Comparison of ENCODE assay signal across 9 mouse cellular contexts in the genomic region with DNA sequence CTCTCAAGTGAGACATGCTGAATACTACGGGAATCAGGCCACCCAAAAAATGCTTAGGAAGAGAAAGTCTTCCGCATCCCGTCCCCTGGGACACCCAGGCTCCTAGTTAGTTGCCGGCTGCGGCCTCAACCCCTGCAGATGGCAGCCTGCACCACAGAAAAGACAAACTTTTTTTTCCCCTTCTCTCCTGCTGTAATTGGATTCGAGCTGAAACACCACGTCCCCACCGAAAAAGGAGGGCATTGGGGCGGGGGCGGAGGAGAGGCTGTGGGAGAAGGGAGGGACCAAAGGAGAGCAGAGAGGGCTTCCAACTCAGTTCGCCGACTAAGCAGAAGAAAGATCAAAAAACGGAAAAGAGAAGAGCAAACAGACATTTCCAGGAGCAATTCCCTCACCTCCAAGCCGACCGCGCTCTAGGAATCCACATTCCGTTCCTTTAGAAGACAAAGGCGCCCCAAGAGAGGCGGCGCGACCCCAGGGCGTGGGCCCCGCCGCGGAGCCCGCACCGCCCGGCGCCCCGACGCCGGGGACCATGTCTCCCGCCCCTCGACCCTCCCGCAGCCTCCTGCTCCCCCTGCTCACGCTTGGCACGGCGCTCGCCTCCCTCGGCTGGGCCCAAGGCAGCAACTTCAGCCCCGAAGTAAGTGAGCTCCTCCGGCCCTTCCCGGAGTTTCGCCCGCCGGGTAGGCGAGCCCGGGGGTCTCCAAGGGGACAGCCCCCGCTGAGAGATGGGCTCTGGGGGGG. TPM values are rescaled to one million over a fixed set of nuclear protein-coding genes. Genes with fewer than 3 reads are reported as not detected.
DNase-seq lines count a peak whose midpoint lies in the region; ATAC-seq and TF ChIP-seq lines count a peak whose summit lies in the region.
"Had no signal": no experiment of that assay in that cellular context is flagged by ENCODE, and none has a peak within 500 bp of the region (broad histone marks: within the 10 kb centered on the region; RNA-seq: fewer than 3 reads in every experiment).

Gene Mmp14 (plus strand): TSS at position 279 of the 744 bp plus-strand sequence.

- H3K36me3 ChIP-seq in intestine, embryonic 15.5 days: peaks cover 6% of the 10 kb centered on the region
- H3K36me3 ChIP-seq in midbrain, postnatal 0 days (ENCODE audit: insufficient read depth, low read length): peaks cover 5% of the 10 kb centered on the region; the same call in 1 of the 2 replicates

- H3K4me1 ChIP-seq in intestine, embryonic 15.5 days (replicated peaks): peaks cover 39% of the 10 kb centered on the region
- H3K4me1 ChIP-seq in midbrain, postnatal 0 days (ENCODE audit: insufficient read depth, low read length): peaks cover 5% of the 10 kb centered on the region; the same call in 1 of the 2 replicates

- peak within 1 kb of the TSS; percentile 98 for H3K9ac ChIP-seq in intestine, embryonic 15.5 days
- peak within 1 kb of the TSS; percentile 59 for H3K9ac ChIP-seq in midbrain, postnatal 0 days (replicated peaks; ENCODE audit: low read length, poor library complexity, severe bottlenecking)

- H3K9me3 ChIP-seq in intestine, embryonic 15.5 days: no peaks in the 10 kb centered on the region
- H3K9me3 ChIP-seq in midbrain, postnatal 0 days (ENCODE audit: low read length): no peaks in the 10 kb centered on the region

- peak; percentile 38 to 49 for DNase-seq in cerebellum, postnatal 14 days
- no peak for DNase-seq in cerebellum, adult 11-12 months
- peak; percentile 78 for DNase-seq in gastrocnemius, postnatal 25 days
- DNase-seq in liver: peak; percentile 70
- peak; percentile 78 for DNase-seq in midbrain, postnatal 0 days (ENCODE audit: low spot score)
- peak; percentile 35 for DNase-seq in thymus, postnatal 25 days

- TF ChIP-seq CTCF in midbrain, postnatal 0 days (IDR thresholded peaks at IDR 0.05): peak; percentile 66

- WGBS in intestine, embryonic 15.5 days: 0% methylated on average over 48 of the region's 49 CpGs
- WGBS in midbrain, postnatal 0 days: under 1% methylated on average over 41 of the region's 49 CpGs

- no peaks in the 10 kb centered on the region for H3K27me3 ChIP-seq in intestine, embryonic 15.5 days (replicated peaks)
- H3K27me3 ChIP-seq in midbrain, postnatal 0 days (ENCODE audit: insufficient read depth, low read length): no peaks in the 10 kb centered on the region
- H3K27me3 ChIP-seq: CH12.LX had no signal

- ATAC-seq in common myeloid progenitor, adult 5-6 weeks (replicated peaks; ENCODE audit: low read depth, poor library complexity, severe bottlenecking): no peak
- peak; percentile 48 for ATAC-seq in intestine, embryonic 15.5 days
- ATAC-seq in midbrain, postnatal 0 days (ENCODE audit: low FRiP score): peak; percentile 20; the same call in 1 of the 2 replicates

- H3K4me3 ChIP-seq in intestine, embryonic 15.5 days (replicated peaks): peak within 1 kb of the TSS; percentile 77
- H3K4me3 ChIP-seq in midbrain, postnatal 0 days (ENCODE audit: low read depth, low read length): peak within 1 kb of the TSS; percentile 51

- H3K4me2 ChIP-seq in intestine, embryonic 15.5 days (replicated peaks): peak within 1 kb of the TSS; percentile 77
- H3K4me2 ChIP-seq in midbrain, postnatal 0 days (ENCODE audit: low read depth, low read length, poor library complexity, severe bottlenecking): peak within 1 kb of the TSS; percentile 60

- peak within 1 kb of the TSS; percentile 97 for H3K27ac ChIP-seq in intestine, embryonic 15.5 days
- peak within 1 kb of the TSS; percentile 66 for H3K27ac ChIP-seq in midbrain, postnatal 0 days (ENCODE audit: low read depth, low read length)

RNA-seq across cellular contexts. Expression of gene Mmp14, which starts in this region (rescaled TPM):
- 12.5 and 18.6 TPM in 2 replicates for total RNA-seq in common myeloid progenitor, adult 5-6 weeks (2017)
- 10 to 100 TPM; 15.8 to 17.1 TPM for total RNA-seq in gastrocnemius, postnatal 25 days (2021)
- polyA plus RNA-seq in intestine, embryonic 15.5 days (2015; fragmentation: Nextera tagmentation; extraction: Ambion mirVana): 110 and 112 TPM in 2 replicates
- 46.4 and 48.9 TPM in 2 replicates for total RNA-seq in midbrain, postnatal 0 days (2014; rRNA removed)
- polyA plus RNA-seq in midbrain, postnatal 0 days (2015; fragmentation: Nextera tagmentation; extraction: Ambion mirVana): 40.6 and 41.8 TPM in 2 replicates
